Mouse (Mus musculus): ENCODE data around the gene Ctsm. TPM values are rescaled to one million over a fixed set of nuclear protein-coding genes. Genes with fewer than 3 reads are reported as not detected.

Ctsm gene
- not detected in 2 replicates for polyA plus RNA-seq (2012; rRNA removed)

GRCm38 (mm10) chr13:61541631-61542030 is at the start of gene Ctsm:
TSS of gene Ctsm (minus strand) at chr13:61541839.

GRCm38 (mm10) chr13:61570027-61570426 is 28.4 kb upstream of the Ctsm start, which contains the start of gene Cts3:
TSS of gene Cts3 (minus strand) at chr13:61570127.

GRCm38 (mm10) chr13:61568074-61568473 is 26.4 kb upstream of the Ctsm start, which contains the start of gene Gm49352:
TSS of gene Gm49352 (minus strand) at chr13:61568174.

Other genes starting within 250 kb of the Ctsm start
- gene Cts7, start 183.6 kb downstream of the Ctsm start, polyA plus RNA-seq (2012; rRNA removed): not detected in 2 replicates
- gene Gm49352, start 26.3 kb upstream of the Ctsm start, polyA plus RNA-seq (2012; rRNA removed): not detected in 2 replicates
- gene Cts3, start 28.3 kb upstream of the Ctsm start, polyA plus RNA-seq (2012; rRNA removed): not detected in 2 replicates

Measured in ovary, adult 2 months (tissue).